Mouse (Mus musculus) activated CD4-positive, CD25-positive, alpha-beta regulatory T cell (primary cell): Measurements from ENCODE around the gene Opn4. TPM values are rescaled to one million over a fixed set of nuclear protein-coding genes. Genes with fewer than 3 reads are reported as not detected.

Experiments
- polyA plus RNA-seq, 2 experiments: library from polyadenylated mRNA; unstranded; fragments of 100-300 nt; shearing (Covaris generic); gene quantifications; one replicate each; pipeline ENCODE4 v1.2.1; 2017

Gene Opn4
- polyA plus RNA-seq: not detected

DNA sequence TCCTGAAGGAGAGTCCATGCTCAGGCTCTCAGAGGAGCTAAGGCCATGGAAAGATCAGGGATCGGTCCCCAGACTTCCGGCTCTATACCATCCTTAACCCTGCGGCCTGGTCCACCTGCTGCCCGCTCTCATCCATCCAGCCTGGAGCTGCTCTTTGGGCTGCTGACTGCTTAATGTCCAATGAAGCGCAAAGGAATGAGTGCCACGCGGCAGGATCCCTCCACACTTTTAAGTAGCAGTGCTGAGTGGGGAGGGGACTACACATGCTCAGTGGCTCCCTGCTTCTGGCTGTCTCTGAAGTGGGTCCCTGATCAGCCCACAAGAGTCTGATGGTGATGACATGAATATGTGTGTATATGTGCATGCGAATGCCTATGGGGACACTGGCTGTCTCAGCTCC, at the start of gene Opn4:
Gene Opn4 (minus strand): TSS at position 202 of the 400 bp plus-strand sequence.

DNA sequence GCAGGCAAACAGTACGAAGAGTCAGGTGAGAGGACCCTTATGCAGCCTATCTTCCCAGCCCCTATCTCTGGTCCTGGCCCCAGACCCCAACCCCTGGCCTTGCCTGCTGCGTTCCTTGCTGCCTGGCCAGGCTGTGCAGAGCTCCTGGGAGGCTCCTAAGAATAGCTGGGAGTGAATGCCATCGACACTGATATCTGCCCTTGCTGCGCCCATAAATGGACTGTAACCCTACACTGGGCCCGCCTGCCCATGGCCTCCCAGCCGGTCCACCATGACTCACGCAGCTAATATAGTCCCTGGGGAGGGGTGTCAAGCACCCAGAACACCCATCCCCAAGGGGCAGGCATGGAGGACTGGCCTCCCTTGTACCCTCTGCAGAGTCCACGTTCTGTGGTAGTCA, 11.4 kb downstream of the Opn4 start, which contains the start of gene Ldb3:
Gene Ldb3 (minus strand): TSS at position 185 of the 400 bp plus-strand sequence.

Other genes with a start within 250 kb of the Opn4 start
- gene Fam25c, start 244.7 kb downstream of the Opn4 start, polyA plus RNA-seq: not detected
- under 1 TPM in 1 of 2 experiments, not detected in 1; 0.51 TPM for gene Sncg, start 225.4 kb downstream of the Opn4 start, polyA plus RNA-seq
- under 1 TPM in 1 of 2 experiments, not detected in 1; 0.06 TPM for gene Mmrn2, start 224.7 kb downstream of the Opn4 start, polyA plus RNA-seq
- gene Bmpr1a, start 96.8 kb downstream of the Opn4 start, polyA plus RNA-seq: 1 to 10 TPM; 1.8 to 2.2 TPM
- gene 9230112D13Rik, start 77.3 kb downstream of the Opn4 start, polyA plus RNA-seq: not detected
- under 1 TPM in 1 of 2 experiments, not detected in 1; 0.30 TPM for gene Ldb3, start 11.5 kb downstream of the Opn4 start, polyA plus RNA-seq
- 10 to 100 TPM; 80.5 to 82.8 TPM for gene Wapl, start 73.8 kb upstream of the Opn4 start, polyA plus RNA-seq
- gene Grid1, start 220.0 kb upstream of the Opn4 start, polyA plus RNA-seq: under 1 TPM in 1 of 2 experiments, not detected in 1; 0.12 TPM